8 mouse cellular contexts compared by ENCODE assay signal in genomic region chr13:116711866-116712593, GRCm38 (mm10).
DNase-seq lines count a peak whose midpoint lies in the region; ATAC-seq and TF ChIP-seq lines count a peak whose summit lies in the region.

No protein-coding gene starts in this region.

- peak; percentile 85 for DNase-seq in 416B (ENCODE audit: low read depth)
- DNase-seq in embryo, embryonic 9.5 days (ENCODE audit: extremely low spot score) = peak; percentile 77
- peak; percentile 39 for DNase-seq in liver, adult 2 months (ENCODE audit: extremely low read depth, low read depth, low spot score)
- peak; percentile 89 for DNase-seq in midbrain, postnatal 0 days (ENCODE audit: low spot score)

- H3K36me3 ChIP-seq in heart, embryonic 12.5 days = no peaks in the 10 kb centered on the region
- no peaks in the 10 kb centered on the region for H3K36me3 ChIP-seq in kidney, embryonic 16.5 days (ENCODE audit: insufficient read depth, low read length)
- no peaks in the 10 kb centered on the region for H3K36me3 ChIP-seq in liver, adult 2 months (ENCODE audit: control insufficient read depth, insufficient read depth, low read length)
- H3K36me3 ChIP-seq in midbrain, postnatal 0 days (ENCODE audit: insufficient read depth, low read length) = no peaks in the 10 kb centered on the region
- no peaks in the 10 kb centered on the region for H3K36me3 ChIP-seq in testis, adult 2 months (ENCODE audit: control insufficient read depth, insufficient read depth, low read length)

- no peak for TF ChIP-seq POLR2A in liver, adult 2 months (IDR thresholded peaks at IDR 0.05; ENCODE audit: extremely low read depth, insufficient read depth, low read length)
- TF ChIP-seq POLR2A in testis, adult 2 months (IDR thresholded peaks at IDR 0.05; ENCODE audit: control insufficient read depth, low read depth, low read length) = no peak

- ATAC-seq in activated CD4-positive, CD25-positive, alpha-beta regulatory T cell, adult 4 months = peak; percentile 65
- ATAC-seq in heart, embryonic 12.5 days (ENCODE audit: insufficient number of reproducible peaks, low FRiP score) = peak; percentile 51; the same call in 1 of the 2 replicates
- peak; percentile 89 for ATAC-seq in kidney, embryonic 16.5 days (ENCODE audit: low FRiP score, low TSS enrichment)
- peak; percentile 49 for ATAC-seq in midbrain, postnatal 0 days (ENCODE audit: low FRiP score)

- under 1% methylated on average over 24 of the region's 24 CpGs for WGBS in heart, embryonic 12.5 days
- under 1% methylated on average over 24 of the region's 24 CpGs for WGBS in kidney, embryonic 16.5 days
- under 1% methylated on average over 24 of the region's 24 CpGs for WGBS in liver, adult 2 months
- under 1% methylated on average over 24 of the region's 24 CpGs for WGBS in midbrain, postnatal 0 days

- no peaks in the 10 kb centered on the region for H3K79me2 ChIP-seq in liver, adult 2 months (ENCODE audit: control insufficient read depth, insufficient read depth, low read length)

- H3K4me1 ChIP-seq in heart, embryonic 12.5 days (replicated peaks) = peaks cover 15% of the 10 kb centered on the region; the same call in 1 of the 2 replicates
- peaks cover 13% of the 10 kb centered on the region for H3K4me1 ChIP-seq in kidney, embryonic 16.5 days (ENCODE audit: insufficient read depth, low read length)
- no peaks in the 10 kb centered on the region; the same call in 1 of the 2 replicates for H3K4me1 ChIP-seq in liver, adult 2 months (ENCODE audit: control insufficient read depth, insufficient read depth, low read length)
- no peaks in the 10 kb centered on the region for H3K4me1 ChIP-seq in midbrain, postnatal 0 days (ENCODE audit: insufficient read depth, low read length)
- H3K4me1 ChIP-seq in testis, adult 2 months (ENCODE audit: control insufficient read depth, insufficient read depth, low read length) = peaks cover 3% of the 10 kb centered on the region; the same call in 1 of the 2 replicates

- peak overlapping the region; percentile 58 for H3K9ac ChIP-seq in heart, embryonic 12.5 days
- H3K9ac ChIP-seq in kidney, embryonic 16.5 days (replicated peaks; ENCODE audit: low read length) = no peak overlapping the region
- no peak overlapping the region for H3K9ac ChIP-seq in liver, adult 2 months (ENCODE audit: low read depth, low read length)
- no peak overlapping the region for H3K9ac ChIP-seq in midbrain, postnatal 0 days (replicated peaks; ENCODE audit: low read length, poor library complexity, severe bottlenecking)

- H3K4me2 ChIP-seq in heart, embryonic 12.5 days = peak overlapping the region; percentile 86
- H3K4me2 ChIP-seq in kidney, embryonic 16.5 days (replicated peaks; ENCODE audit: low read depth, low read length) = peak overlapping the region; percentile 48
- H3K4me2 ChIP-seq in midbrain, postnatal 0 days (ENCODE audit: low read depth, low read length, poor library complexity, severe bottlenecking) = peak overlapping the region; percentile 34

- H3K27me3 ChIP-seq in heart, embryonic 12.5 days (replicated peaks) = peaks cover 32% of the 10 kb centered on the region
- H3K27me3 ChIP-seq in kidney, embryonic 16.5 days (ENCODE audit: insufficient read depth, low read length) = peaks cover 65% of the 10 kb centered on the region
- peaks cover 9% of the 10 kb centered on the region; the same call in 1 of the 2 replicates for H3K27me3 ChIP-seq in liver, adult 2 months (ENCODE audit: control insufficient read depth, insufficient read depth, low read length)
- peaks cover 54% of the 10 kb centered on the region for H3K27me3 ChIP-seq in midbrain, postnatal 0 days (ENCODE audit: insufficient read depth, low read length)
- peaks cover 7% of the 10 kb centered on the region for H3K27me3 ChIP-seq in testis, adult 2 months (ENCODE audit: control insufficient read depth, insufficient read depth, low read length)

- H3K4me3 ChIP-seq in heart, embryonic 12.5 days = peak overlapping the region; percentile 49
- H3K4me3 ChIP-seq in kidney, embryonic 16.5 days (ENCODE audit: low read length) = peak overlapping the region; percentile 24
- no peak overlapping the region for H3K4me3 ChIP-seq in liver, adult 2 months (ENCODE audit: insufficient read depth, low read depth, low read length)
- peak overlapping the region; percentile 15; the same call in 1 of the 2 replicates for H3K4me3 ChIP-seq in midbrain, postnatal 0 days (ENCODE audit: low read depth, low read length)
- no peak overlapping the region for H3K4me3 ChIP-seq in testis, adult 2 months (ENCODE audit: control insufficient read depth, low read depth, low read length)

- H3K27ac ChIP-seq in heart, embryonic 12.5 days (ENCODE audit: poor library complexity, severe bottlenecking) = no peak overlapping the region
- H3K27ac ChIP-seq in kidney, embryonic 16.5 days (ENCODE audit: low read length) = no peak overlapping the region
- H3K27ac ChIP-seq in liver, adult 2 months (replicated peaks; ENCODE audit: insufficient read depth, low read depth, low read length) = no peak overlapping the region
- no peak overlapping the region for H3K27ac ChIP-seq in midbrain, postnatal 0 days (ENCODE audit: low read depth, low read length)
- no peak overlapping the region for H3K27ac ChIP-seq in testis, adult 2 months (ENCODE audit: control insufficient read depth, insufficient read depth, low read depth, low read length)

- peak; percentile 61 for TF ChIP-seq CTCF in liver, adult 2 months (IDR thresholded peaks at IDR 0.05; ENCODE audit: low read depth, low read length)
- TF ChIP-seq CTCF in midbrain, postnatal 0 days (IDR thresholded peaks at IDR 0.05) = peak; percentile 90
- peak; percentile 50; the same call in 1 of the 2 replicates for TF ChIP-seq CTCF in testis, adult 2 months (IDR thresholded peaks at IDR 0.05; ENCODE audit: control insufficient read depth, insufficient read depth, insufficient replicate concordance, low read depth, low read length)

- H3K9me3 ChIP-seq in heart, embryonic 12.5 days (replicated peaks) = no peaks in the 10 kb centered on the region
- H3K9me3 ChIP-seq in kidney, embryonic 16.5 days (ENCODE audit: low read length) = no peaks in the 10 kb centered on the region
- H3K9me3 ChIP-seq in midbrain, postnatal 0 days (ENCODE audit: low read length) = no peaks in the 10 kb centered on the region

Comparison
In these comparisons a context has a peak if more than half of its experiments do, and no peak if none do; other contexts are left out.
1. DNase-seq: peak in every context shown above with its lines; median percentile 89 in midbrain, postnatal 0 days; 85 in 416B; 77 in embryo, embryonic 9.5 days; 39 in liver, adult 2 months.
2. H3K4me2 ChIP-seq: peak in every context shown above with its lines; median percentile 86 in heart, embryonic 12.5 days; 48 in kidney, embryonic 16.5 days; 34 in midbrain, postnatal 0 days.
3. H3K4me3 ChIP-seq: peak in heart, embryonic 12.5 days (single experiment), kidney, embryonic 16.5 days (single experiment) and midbrain, postnatal 0 days (single experiment); none in liver, adult 2 months (single experiment) and testis, adult 2 months (single experiment).
4. Peak in every context shown above with its lines, with median percentiles within 50 percentile points of each other: ATAC-seq and CTCF ChIP-seq.